Mouse (Mus musculus): Measurements from ENCODE around the gene Gas2. TPM values are rescaled to one million over a fixed set of nuclear protein-coding genes. Genes with fewer than 3 reads are reported as not detected.
A peak's percentile ranks its signal among the peaks of the same experiment; 100 is the strongest.

The Gas2 gene
- polyA plus RNA-seq, 1 experiment: 1.0 TPM

GRCm38 (mm10) chr7:51973526-51973925 is 111.7 kb downstream of the Gas2 start:
- no peak for TF ChIP-seq GATA1 (IDR thresholded peaks at IDR 0.05; ENCODE audit: low read length)

- no peak for TF ChIP-seq GATA1 (IDR thresholded peaks at IDR 0.05; ENCODE audit: low read length)
Measured at GRCm38 (mm10) chr7:51975181-51975580, 113.4 kb downstream of the Gas2 start.

GRCm38 (mm10) chr7:51979271-51979670 is 117.5 kb downstream of the Gas2 start:
- no peak for TF ChIP-seq GATA1 (IDR thresholded peaks at IDR 0.05; ENCODE audit: low read length)

- no peak for TF ChIP-seq GATA1 (IDR thresholded peaks at IDR 0.05; ENCODE audit: low read length)
Measured at GRCm38 (mm10) chr7:51982303-51982702, 120.5 kb downstream of the Gas2 start.

GRCm38 (mm10) chr7:51985763-51986162 is 123.9 kb downstream of the Gas2 start:
- TF ChIP-seq GATA1 (IDR thresholded peaks at IDR 0.05; ENCODE audit: low read length): no peak

GRCm38 (mm10) chr7:51986909-51987308 is 125.1 kb downstream of the Gas2 start:
- TF ChIP-seq GATA1 (IDR thresholded peaks at IDR 0.05; ENCODE audit: low read length): no peak

GRCm38 (mm10) chr7:51991020-51991419 is 129.2 kb downstream of the Gas2 start:
- TF ChIP-seq GATA1 (IDR thresholded peaks at IDR 0.05; ENCODE audit: low read length): peak; percentile 86

GRCm38 (mm10) chr7:52005511-52006295 is 143.9 kb downstream of the Gas2 start, which contains the start of gene Svip:
Svip (minus strand) TSS chr7:52006018.
- no peak for TF ChIP-seq GATA1 (IDR thresholded peaks at IDR 0.05; ENCODE audit: low read length)

- no peak for TF ChIP-seq GATA1 (IDR thresholded peaks at IDR 0.05; ENCODE audit: low read length)
Measured at GRCm38 (mm10) chr7:52006296-52006630, 144.4 kb downstream of the Gas2 start.

- TF ChIP-seq GATA1 (IDR thresholded peaks at IDR 0.05; ENCODE audit: low read length): no peak
Measured at GRCm38 (mm10) chr7:52007138-52007537, 145.3 kb downstream of the Gas2 start.

- TF ChIP-seq GATA1 (IDR thresholded peaks at IDR 0.05; ENCODE audit: low read length): no peak
Measured at GRCm38 (mm10) chr7:52013457-52013856, 151.6 kb downstream of the Gas2 start.

GRCm38 (mm10) chr7:52015180-52015579 is 153.4 kb downstream of the Gas2 start:
- TF ChIP-seq GATA1 (IDR thresholded peaks at IDR 0.05; ENCODE audit: low read length): no peak

- no peak for TF ChIP-seq GATA1 (IDR thresholded peaks at IDR 0.05; ENCODE audit: low read length)
Measured at GRCm38 (mm10) chr7:52015628-52016027, 153.8 kb downstream of the Gas2 start, which contains the start of gene 1700015G11Rik. 1700015G11Rik (minus strand) TSS chr7:52015728.

- TF ChIP-seq GATA1 (IDR thresholded peaks at IDR 0.05; ENCODE audit: low read length): peak; percentile 63
Measured at GRCm38 (mm10) chr7:52022039-52022438, 160.2 kb downstream of the Gas2 start.

- TF ChIP-seq GATA1 (IDR thresholded peaks at IDR 0.05; ENCODE audit: low read length): peak; percentile 11
Measured at GRCm38 (mm10) chr7:52024050-52024626, 162.3 kb downstream of the Gas2 start.

GRCm38 (mm10) chr7:52037600-52038582 is 176.1 kb downstream of the Gas2 start:
- no peak for TF ChIP-seq GATA1 (IDR thresholded peaks at IDR 0.05; ENCODE audit: low read length)

Other genes with a start within 250 kb of the Gas2 start
- gene Slc17a6, start 240.0 kb upstream of the Gas2 start, polyA plus RNA-seq (2012): not detected in 2 replicates
- gene Fancf, start 252 bp downstream of the Gas2 start, polyA plus RNA-seq (2012): 19.1 and 24.4 TPM in 2 replicates
- gene Svip, start 144.0 kb downstream of the Gas2 start, polyA plus RNA-seq (2012): 43.9 and 50.1 TPM in 2 replicates
- gene 1700015G11Rik, start 153.7 kb downstream of the Gas2 start, polyA plus RNA-seq (2012): not detected in 2 replicates

Data from G1E-ER4 (cell line).